Mouse (Mus musculus): ENCODE data around the gene Arhgef10l. TPM values are rescaled to one million over a fixed set of nuclear protein-coding genes. Genes with fewer than 3 reads are reported as not detected.

Arhgef10l gene
- polyA plus RNA-seq, 1 experiment from 2014 or later, result 13.4 TPM

- no peak overlapping the region for H3K4me3 ChIP-seq (ENCODE audit: low read depth, low read length)
- ATAC-seq (ENCODE audit: low read depth) (0 out of 2 replicates have a peak, but pooled peaks have one; percentile 15), DNase-seq (ENCODE audit: low spot score) (no peak)
- peaks cover 7% of the 10 kb centered on the region; the same call in 1 of the 2 replicates for H3K9me3 ChIP-seq (ENCODE audit: control insufficient read depth, low read length)
- no peak overlapping the region for H3K4me2 ChIP-seq (ENCODE audit: low read depth, low read length)
- H3K36me3 ChIP-seq (ENCODE audit: control insufficient read depth, insufficient read depth, low read length), result peaks cover 62% of the 10 kb centered on the region
- H3K27ac ChIP-seq (replicated peaks; ENCODE audit: low read depth, low read length), result no peak overlapping the region
- H3K4me1 ChIP-seq (ENCODE audit: control insufficient read depth, insufficient read depth, low read length), result no peaks in the 10 kb centered on the region
- WGBS, result 84% methylated on average over 10 of the region's 10 CpGs
- H3K27me3 ChIP-seq (replicated peaks; ENCODE audit: control insufficient read depth, insufficient read depth, low read length), result no peaks in the 10 kb centered on the region
- H3K9ac ChIP-seq (ENCODE audit: low read depth, low read length), result no peak overlapping the region
These were observed 103.2 kb downstream of the Arhgef10l start for GRCm38 (mm10) chr4:140562461-140563178.

- ATAC-seq (ENCODE audit: low read depth), result no peak
- H3K27ac ChIP-seq (replicated peaks; ENCODE audit: low read depth, low read length), result no peak overlapping the region
- WGBS, result 93% methylated on average over 3 of the region's 3 CpGs
- no peak overlapping the region for H3K4me2 ChIP-seq (ENCODE audit: low read depth, low read length)
- H3K9ac ChIP-seq (ENCODE audit: low read depth, low read length), result no peak overlapping the region
- H3K27me3 ChIP-seq (replicated peaks; ENCODE audit: control insufficient read depth, insufficient read depth, low read length), result no peaks in the 10 kb centered on the region
- no peak for DNase-seq (ENCODE audit: low spot score)
- no peak overlapping the region for H3K4me3 ChIP-seq (ENCODE audit: low read depth, low read length)
- H3K36me3 ChIP-seq (ENCODE audit: control insufficient read depth, insufficient read depth, low read length), result peaks cover 59% of the 10 kb centered on the region
- H3K9me3 ChIP-seq (ENCODE audit: control insufficient read depth, low read length), result peaks cover 7% of the 10 kb centered on the region; the same call in 1 of the 2 replicates
- H3K4me1 ChIP-seq (ENCODE audit: control insufficient read depth, insufficient read depth, low read length), result no peaks in the 10 kb centered on the region
These were observed 104.1 kb downstream of the Arhgef10l start for GRCm38 (mm10) chr4:140561744-140562143.

GRCm38 (mm10) chr4:140559862-140560261, 106.0 kb downstream of the Arhgef10l start:
- Histone ChIP-seq H3K4me1 (ENCODE audit: control insufficient read depth, insufficient read depth, low read length) (no peaks in the 10 kb centered on the region), H3K36me3 (ENCODE audit: control insufficient read depth, insufficient read depth, low read length) (peaks cover 50% of the 10 kb centered on the region), H3K9me3 (ENCODE audit: control insufficient read depth, low read length) (peaks cover 7% of the 10 kb centered on the region; the same call in 1 of the 2 replicates), H3K27me3 (replicated peaks; ENCODE audit: control insufficient read depth, insufficient read depth, low read length) (no peaks in the 10 kb centered on the region), H3K4me2 (ENCODE audit: low read depth, low read length) (no peak overlapping the region), H3K27ac (replicated peaks; ENCODE audit: low read depth, low read length) (no peak overlapping the region), H3K9ac (ENCODE audit: low read depth, low read length) (no peak overlapping the region), H3K4me3 (ENCODE audit: low read depth, low read length) (no peak overlapping the region)
- ATAC-seq (ENCODE audit: low read depth) (no peak), DNase-seq (ENCODE audit: low spot score) (no peak)
- 67% methylated on average over 2 of the region's 4 CpGs for WGBS

GRCm38 (mm10) chr4:140558193-140558592, 107.6 kb downstream of the Arhgef10l start:
- 74% methylated on average over 5 of the region's 5 CpGs for WGBS
- Histone ChIP-seq H3K36me3 (ENCODE audit: control insufficient read depth, insufficient read depth, low read length) (peaks cover 47% of the 10 kb centered on the region), H3K4me2 (ENCODE audit: low read depth, low read length) (no peak overlapping the region), H3K27ac (replicated peaks; ENCODE audit: low read depth, low read length) (no peak overlapping the region), H3K4me1 (ENCODE audit: control insufficient read depth, insufficient read depth, low read length) (no peaks in the 10 kb centered on the region), H3K9me3 (ENCODE audit: control insufficient read depth, low read length) (peaks cover 7% of the 10 kb centered on the region; the same call in 1 of the 2 replicates), H3K27me3 (replicated peaks; ENCODE audit: control insufficient read depth, insufficient read depth, low read length) (no peaks in the 10 kb centered on the region), H3K9ac (ENCODE audit: low read depth, low read length) (no peak overlapping the region), H3K4me3 (ENCODE audit: low read depth, low read length) (no peak overlapping the region)
- no peak for DNase-seq (ENCODE audit: low spot score)
- no peak for ATAC-seq (ENCODE audit: low read depth)

GRCm38 (mm10) chr4:140556561-140556960, 109.3 kb downstream of the Arhgef10l start:
- WGBS, result 86% methylated on average over 10 of the region's 10 CpGs
- H3K27ac ChIP-seq (replicated peaks; ENCODE audit: low read depth, low read length), result no peak overlapping the region
- H3K36me3 ChIP-seq (ENCODE audit: control insufficient read depth, insufficient read depth, low read length), result peaks cover 48% of the 10 kb centered on the region
- no peaks in the 10 kb centered on the region for H3K4me1 ChIP-seq (ENCODE audit: control insufficient read depth, insufficient read depth, low read length)
- ATAC-seq (ENCODE audit: low read depth) (no peak), DNase-seq (ENCODE audit: low spot score) (no peak)
- no peak overlapping the region for H3K4me3 ChIP-seq (ENCODE audit: low read depth, low read length)
- no peaks in the 10 kb centered on the region for H3K27me3 ChIP-seq (replicated peaks; ENCODE audit: control insufficient read depth, insufficient read depth, low read length)
- no peak overlapping the region for H3K4me2 ChIP-seq (ENCODE audit: low read depth, low read length)
- H3K9ac ChIP-seq (ENCODE audit: low read depth, low read length), result no peak overlapping the region
- H3K9me3 ChIP-seq (ENCODE audit: control insufficient read depth, low read length), result peaks cover 1% of the 10 kb centered on the region; the same call in 1 of the 2 replicates

GRCm38 (mm10) chr4:140555273-140555672, 110.5 kb downstream of the Arhgef10l start:
- Histone ChIP-seq H3K27me3 (replicated peaks; ENCODE audit: control insufficient read depth, insufficient read depth, low read length) (no peaks in the 10 kb centered on the region), H3K36me3 (ENCODE audit: control insufficient read depth, insufficient read depth, low read length) (peaks cover 47% of the 10 kb centered on the region; the same call in 1 of the 2 replicates), H3K4me3 (ENCODE audit: low read depth, low read length) (no peak overlapping the region), H3K9me3 (ENCODE audit: control insufficient read depth, low read length) (no peaks in the 10 kb centered on the region), H3K27ac (replicated peaks; ENCODE audit: low read depth, low read length) (no peak overlapping the region), H3K9ac (ENCODE audit: low read depth, low read length) (no peak overlapping the region), H3K4me1 (ENCODE audit: control insufficient read depth, insufficient read depth, low read length) (no peaks in the 10 kb centered on the region), H3K4me2 (ENCODE audit: low read depth, low read length) (no peak overlapping the region)
- ATAC-seq (ENCODE audit: low read depth) (no peak), DNase-seq (ENCODE audit: low spot score) (peak; percentile 51)
- WGBS, result 41% methylated on average over 7 of the region's 7 CpGs

- Histone ChIP-seq H3K4me1 (ENCODE audit: control insufficient read depth, insufficient read depth, low read length) (no peaks in the 10 kb centered on the region), H3K27me3 (replicated peaks; ENCODE audit: control insufficient read depth, insufficient read depth, low read length) (no peaks in the 10 kb centered on the region), H3K27ac (replicated peaks; ENCODE audit: low read depth, low read length) (no peak overlapping the region), H3K4me3 (ENCODE audit: low read depth, low read length) (no peak overlapping the region), H3K4me2 (ENCODE audit: low read depth, low read length) (no peak overlapping the region), H3K9me3 (ENCODE audit: control insufficient read depth, low read length) (no peaks in the 10 kb centered on the region), H3K9ac (ENCODE audit: low read depth, low read length) (no peak overlapping the region), H3K36me3 (ENCODE audit: control insufficient read depth, insufficient read depth, low read length) (peaks cover 47% of the 10 kb centered on the region; the same call in 1 of the 2 replicates)
- WGBS, result 80% methylated on average over 4 of the region's 4 CpGs
- ATAC-seq (ENCODE audit: low read depth), result no peak
- DNase-seq (ENCODE audit: low spot score), result no peak
These were observed 111.3 kb downstream of the Arhgef10l start for GRCm38 (mm10) chr4:140554552-140554951.

GRCm38 (mm10) chr4:140551766-140552165, 114.0 kb downstream of the Arhgef10l start:
- no peaks in the 10 kb centered on the region for H3K9me3 ChIP-seq (ENCODE audit: control insufficient read depth, low read length)
- H3K4me2 ChIP-seq (ENCODE audit: low read depth, low read length), result no peak overlapping the region
- H3K27me3 ChIP-seq (replicated peaks; ENCODE audit: control insufficient read depth, insufficient read depth, low read length), result no peaks in the 10 kb centered on the region
- H3K4me3 ChIP-seq (ENCODE audit: low read depth, low read length), result no peak overlapping the region
- H3K4me1 ChIP-seq (ENCODE audit: control insufficient read depth, insufficient read depth, low read length), result no peaks in the 10 kb centered on the region
- WGBS, result 91% methylated on average over 17 of the region's 17 CpGs
- peaks cover 50% of the 10 kb centered on the region; the same call in 1 of the 2 replicates for H3K36me3 ChIP-seq (ENCODE audit: control insufficient read depth, insufficient read depth, low read length)
- H3K9ac ChIP-seq (ENCODE audit: low read depth, low read length), result no peak overlapping the region
- H3K27ac ChIP-seq (replicated peaks; ENCODE audit: low read depth, low read length), result no peak overlapping the region
- ATAC-seq (ENCODE audit: low read depth), result no peak
- no peak for DNase-seq (ENCODE audit: low spot score)

GRCm38 (mm10) chr4:140550670-140551069, 115.1 kb downstream of the Arhgef10l start:
- no peaks in the 10 kb centered on the region for H3K9me3 ChIP-seq (ENCODE audit: control insufficient read depth, low read length)
- no peak overlapping the region for H3K4me3 ChIP-seq (ENCODE audit: low read depth, low read length)
- peaks cover 46% of the 10 kb centered on the region; the same call in 1 of the 2 replicates for H3K36me3 ChIP-seq (ENCODE audit: control insufficient read depth, insufficient read depth, low read length)
- H3K4me2 ChIP-seq (ENCODE audit: low read depth, low read length), result no peak overlapping the region
- no peak overlapping the region for H3K9ac ChIP-seq (ENCODE audit: low read depth, low read length)
- 91% methylated on average over 6 of the region's 6 CpGs for WGBS
- H3K4me1 ChIP-seq (ENCODE audit: control insufficient read depth, insufficient read depth, low read length), result no peaks in the 10 kb centered on the region
- no peaks in the 10 kb centered on the region for H3K27me3 ChIP-seq (replicated peaks; ENCODE audit: control insufficient read depth, insufficient read depth, low read length)
- no peak for DNase-seq (ENCODE audit: low spot score)
- no peak overlapping the region for H3K27ac ChIP-seq (replicated peaks; ENCODE audit: low read depth, low read length)
- ATAC-seq (ENCODE audit: low read depth), result no peak
